Mouse (Mus musculus): ENCODE results near the gene Fitm2.

Gene Fitm2

DNA sequence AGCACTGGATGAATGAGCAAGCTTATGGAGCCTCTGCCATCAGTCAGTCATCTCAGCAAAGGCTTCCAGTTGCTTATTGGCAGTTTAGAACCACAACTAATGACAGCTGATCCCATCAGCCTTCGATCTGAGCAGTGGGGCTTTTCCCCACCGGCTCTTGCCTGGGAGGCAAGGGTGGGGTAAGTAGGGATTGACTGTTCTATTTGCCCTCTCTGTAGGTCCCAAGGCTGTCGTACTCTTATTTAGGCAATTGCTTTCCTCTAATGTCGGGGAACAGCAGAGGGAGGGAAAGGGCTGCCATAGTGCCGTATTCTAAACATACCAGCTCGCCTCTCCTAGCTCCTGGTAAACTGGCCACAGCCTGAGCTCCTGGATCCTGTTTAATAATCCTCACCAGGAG lies 47.8 kb downstream of the Fitm2 start, which contains the start of gene Oser1:
Oser1 (minus strand) TSS at position 101 of the 400 bp plus-strand sequence.
- DNase-seq (ENCODE audit: low read depth in 1 of 2, low spot score in 2 of 2): no peak

DNA sequence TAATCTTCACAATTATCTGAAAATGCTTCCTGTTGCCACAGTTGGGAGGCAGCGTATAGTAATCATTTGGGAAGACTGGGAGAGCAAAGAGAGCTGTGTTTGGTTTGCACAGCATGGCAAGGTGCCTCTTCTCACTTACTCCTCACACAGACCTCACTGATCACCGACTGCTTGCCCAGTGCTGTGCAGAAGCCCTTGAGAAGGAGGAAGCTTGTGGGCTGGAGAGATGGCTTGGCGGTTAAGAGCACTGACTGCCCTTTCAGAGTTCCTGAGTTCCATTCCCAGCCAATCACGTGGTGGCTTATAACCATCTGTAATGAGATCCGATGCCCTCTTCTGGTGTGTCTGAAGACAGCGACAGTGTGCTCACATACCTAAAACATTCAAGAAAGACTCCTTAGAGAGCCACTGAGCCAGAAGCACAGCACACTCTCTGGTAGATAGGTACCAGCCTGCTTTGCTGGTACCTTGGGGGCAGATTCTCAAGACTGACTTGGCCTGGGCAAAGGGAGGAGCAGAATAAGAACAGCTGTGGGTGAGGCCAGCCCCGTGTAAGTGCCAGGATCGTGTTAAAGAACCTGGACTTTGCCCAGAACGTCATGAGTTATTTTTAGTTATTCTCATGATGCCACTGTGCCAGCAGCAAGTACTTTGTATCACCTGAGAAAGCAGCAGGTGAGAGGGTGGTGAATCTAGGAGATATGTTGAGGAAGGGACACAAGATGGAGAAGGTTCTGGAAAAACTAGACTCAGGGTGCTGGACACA lies 49.4 kb downstream of the Fitm2 start:
- DNase-seq (ENCODE audit: low read depth in 1 of 2, low spot score in 2 of 2): no peak

DNA sequence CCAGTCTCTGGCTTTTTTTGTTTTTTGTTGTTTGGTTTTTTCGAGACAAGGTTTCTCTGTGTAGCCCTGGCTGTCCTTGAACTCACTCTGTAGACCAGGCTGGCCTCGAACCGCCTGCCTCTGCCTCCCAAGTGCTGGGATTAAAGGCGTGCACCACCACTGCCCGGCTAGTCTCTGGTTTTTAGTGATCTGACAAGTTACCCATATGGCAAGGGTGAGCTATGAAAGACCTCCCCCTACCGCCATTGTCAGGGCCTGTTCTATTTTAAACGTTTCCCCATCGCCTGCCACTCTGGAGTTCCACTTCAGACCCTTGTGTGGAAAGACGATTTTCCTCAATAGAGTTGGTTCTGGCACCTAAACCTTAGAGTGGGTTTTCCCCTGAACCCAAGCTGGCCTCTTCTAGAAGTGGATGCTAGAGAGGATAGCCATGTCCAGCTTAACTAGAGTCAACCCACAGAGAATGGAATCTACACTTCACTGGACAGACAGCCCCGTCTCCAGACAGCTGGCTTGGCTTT lies 52.0 kb downstream of the Fitm2 start:
- DNase-seq (ENCODE audit: low read depth in 1 of 2, low spot score in 2 of 2): no peak

DNA sequence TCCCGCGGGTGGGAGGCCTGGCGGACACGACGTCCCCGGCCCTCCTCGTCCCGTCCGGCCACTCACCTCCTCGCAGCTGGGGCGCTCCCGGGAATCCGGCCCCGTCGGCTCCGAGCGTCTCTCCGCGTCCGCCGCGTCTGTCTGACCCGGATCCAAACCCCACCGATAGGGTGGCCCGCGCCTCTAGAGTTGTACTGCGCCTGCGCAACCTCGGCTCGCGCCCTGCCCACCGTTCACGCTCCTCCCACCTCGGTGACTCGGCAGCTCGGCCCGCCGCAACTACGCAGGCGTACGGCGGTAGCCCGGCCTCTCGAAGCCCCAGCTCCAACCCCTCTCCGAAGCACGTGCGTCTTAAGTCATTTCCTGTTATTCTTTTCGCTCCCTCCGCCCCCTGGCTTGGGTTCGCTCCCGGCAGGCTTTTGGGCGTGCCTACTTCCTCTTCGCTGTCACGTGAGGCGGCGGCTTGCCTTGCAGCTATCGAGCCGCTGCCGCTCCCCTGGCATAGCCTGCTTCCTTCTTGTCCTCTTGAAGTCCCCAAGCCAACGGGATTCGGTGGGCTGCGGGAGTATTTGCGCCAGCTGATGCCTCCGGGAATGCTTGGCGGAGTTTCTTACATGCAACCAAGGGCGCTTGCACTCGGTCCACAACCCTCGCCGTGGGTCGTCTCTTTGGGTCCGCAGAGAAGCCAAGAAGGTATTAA lies 52.9 kb downstream of the Fitm2 start:
- peak; percentile 99 to 100 for DNase-seq (ENCODE audit: low read depth in 1 of 2, low spot score in 2 of 2)

DNA sequence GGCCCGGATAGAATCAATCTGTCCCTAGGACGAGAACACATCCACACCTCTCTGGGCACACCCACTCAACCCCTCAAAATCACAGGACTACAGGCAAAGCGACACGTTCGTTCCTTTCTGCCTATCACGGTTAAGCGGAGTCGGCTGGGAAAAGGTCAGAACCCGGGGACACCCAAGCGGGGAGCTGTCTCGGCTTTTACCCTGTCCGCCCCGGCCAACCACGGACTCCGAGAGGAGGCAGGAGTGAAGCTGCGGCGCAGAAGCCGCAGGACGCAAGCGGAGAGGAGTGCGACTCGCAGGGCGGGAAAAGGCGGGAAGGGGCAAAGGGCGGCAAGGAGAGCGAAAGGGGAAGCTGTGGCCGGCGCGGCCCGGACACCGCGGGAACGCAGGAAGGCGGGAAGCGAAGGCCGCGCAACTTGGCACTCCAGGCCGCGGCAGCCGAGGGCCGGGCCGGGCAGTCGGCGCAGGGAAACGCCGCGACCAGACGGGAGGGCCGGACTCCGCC lies 53.5 kb downstream of the Fitm2 start:
- peak; percentile 60 to 71 for DNase-seq (ENCODE audit: low read depth in 1 of 2, low spot score in 2 of 2)

DNA sequence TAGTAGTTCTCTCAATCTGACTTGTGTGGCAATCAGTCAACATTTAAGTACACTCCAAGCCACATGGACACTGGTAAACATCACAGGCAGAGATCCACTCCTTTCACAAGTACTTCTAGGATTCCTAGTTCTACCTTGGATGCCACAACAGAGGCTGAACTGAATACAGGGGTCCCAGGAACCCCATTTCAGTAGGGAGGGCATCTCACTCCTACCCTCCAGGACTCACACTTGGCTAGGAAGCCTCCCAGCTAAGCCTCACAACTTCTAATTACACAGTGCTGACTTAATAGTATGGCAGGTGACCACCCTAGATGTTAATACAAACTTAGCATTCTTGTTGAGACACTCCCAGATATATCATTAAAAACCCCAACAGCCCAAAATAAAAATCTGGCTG lies 54.6 kb downstream of the Fitm2 start:
- DNase-seq (ENCODE audit: low read depth in 1 of 2, low spot score in 2 of 2): no peak

DNA sequence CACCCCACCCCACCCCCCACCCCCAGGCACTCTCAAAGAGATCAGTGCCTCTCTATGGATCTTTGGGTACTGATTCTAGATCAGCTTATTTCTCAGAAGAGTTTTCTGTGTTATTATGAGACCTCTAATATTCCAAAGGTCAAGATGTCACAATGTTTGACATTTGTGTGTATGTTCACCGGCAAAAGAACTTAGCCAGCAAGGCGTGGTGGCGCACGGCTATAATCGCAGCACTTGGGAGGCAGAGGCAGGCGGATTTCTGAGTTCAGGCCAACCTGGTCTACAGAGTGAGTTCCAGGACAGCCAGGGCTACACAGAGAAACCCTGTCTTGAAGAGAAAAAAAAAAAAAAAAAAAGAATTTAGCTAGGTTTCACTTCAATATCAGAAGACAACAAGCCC lies 55.4 kb downstream of the Fitm2 start:
- no peak for DNase-seq (ENCODE audit: low read depth in 1 of 2, low spot score in 2 of 2)

Measured in monocyte, adult 2 months (primary cell).